Mouse (Mus musculus) Patski (cell line): Measurements from ENCODE around the gene Wnk4. TPM values are rescaled to one million over a fixed set of nuclear protein-coding genes. Genes with fewer than 3 reads are reported as not detected.
"Not testable (repeated sequence)": the region's sequence is repeated elsewhere in the genome, so short reads cannot be mapped to it uniquely, and the experiment has no call there.

Experiments
- ATAC-seq: fragments of 100-300 bp; one replicate; pipeline ENCODE4 v1.8.0; 2021
- CTCF ChIA-PET: fragments of 350-600 bp; sonication (Branson Sonifier 250); formaldehyde crosslinking; loops from one replicate; lab custom pipeline; 2022; ENCODE audit warnings: inconsistent platforms; lab: Charles Lee
- POLR2A ChIA-PET: fragments of 350-600 bp; sonication (Branson Sonifier 250); formaldehyde crosslinking; loops from one replicate; lab custom pipeline; 2022; ENCODE audit warnings: antibody characterized with exemption, inconsistent platforms; lab: Charles Lee
- DNase-seq: peaks from one replicate; pipeline ENCODE4 v3.0.0-alpha.2; 2011; ENCODE audit warnings: low read depth, low spot score
- H3K27me3 ChIP-seq: fragments of 371-371 bp; one replicate; pipeline ENCODE4 v1.5.1; 2021
- CTCF ChIP-seq: fragments of 100-300 bp; IDR thresholded peaks from one replicate; pipeline ENCODE4 v1.5.1; 2021
- in situ Hi-C: fragments of 300-500 bp; cut with MboI; formaldehyde crosslinking; loops from 3 replicates; pipeline ENCODE4 v1.11.1; 2018; ENCODE audit warnings: low pct_unique_long_range_greater_than_20kb, mixed read lengths
- polyA plus RNA-seq: library from polyadenylated mRNA; unstranded; gene quantifications from one replicate; pipeline ENCODE4 v1.2.3, GENCODE M21; 2021

Gene Wnk4
- polyA plus RNA-seq, 1 experiment from 2014 or later: 53.9 TPM

- in situ Hi-C loops: no loop called here
- TF ChIP-seq CTCF: no peak
- peaks cover 25% of the 10 kb centered on the region for H3K27me3 ChIP-seq
- ATAC-seq (no peak), DNase-seq (no peak)
- POLR2A ChIA-PET: no interaction called here
- CTCF ChIA-PET: interaction anchor here (0.7 kb wide), 1 partner anchor 10 kb away, joined by 3 read pairs; no protein-coding TSS in a partner anchor
Observed at GRCm38 (mm10) chr11:101311083-101311482, 50.7 kb downstream of the Wnk4 start.

- in situ Hi-C loops: no loop called here
- DNase-seq: no peak
- TF ChIP-seq CTCF: no peak
- ChIA-PET CTCF (interaction anchor here (0.9 to 1.6 kb wide), 2 partner anchors 10 to 111 kb away, joined by 3 to 7 read pairs; partner anchors contain the start of gene Becn1), POLR2A (no interaction called here)
- no peak for ATAC-seq
- H3K27me3 ChIP-seq: peaks cover 16% of the 10 kb centered on the region
Observed at GRCm38 (mm10) chr11:101312150-101312549, 51.8 kb downstream of the Wnk4 start.

GRCm38 (mm10) chr11:101314567-101314966 is 54.2 kb downstream of the Wnk4 start:
- POLR2A ChIA-PET: interaction anchor here (0.7 kb wide), 1 partner anchor 78 kb away, joined by 6 read pairs; no protein-coding TSS in a partner anchor
- TF ChIP-seq CTCF: no peak
- DNase-seq (no peak), ATAC-seq (no peak)
- in situ Hi-C loops: no loop called here
- CTCF ChIA-PET: interaction anchor here (1.0 to 1.2 kb wide), 2 partner anchors 12 to 74 kb away, joined by 3 to 5 read pairs; partner anchors contain the start of gene Becn1
- H3K27me3 ChIP-seq: peaks cover 6% of the 10 kb centered on the region

- no peak for TF ChIP-seq CTCF
- DNase-seq: no peak
- in situ Hi-C loops: no loop called here
- POLR2A ChIA-PET: interaction anchor here (0.7 kb wide), 1 partner anchor 78 kb away, joined by 6 read pairs; no protein-coding TSS in a partner anchor
- CTCF ChIA-PET: interaction anchor here (1.0 to 1.2 kb wide), 2 partner anchors 13 to 74 kb away, joined by 3 to 5 read pairs; partner anchors contain the start of gene Becn1
- H3K27me3 ChIP-seq: peaks cover under 1% of the 10 kb centered on the region
- ATAC-seq: no peak
Observed at GRCm38 (mm10) chr11:101315082-101315650, 54.8 kb downstream of the Wnk4 start.

- TF ChIP-seq CTCF: no peak
- peak; percentile 71 for DNase-seq
- in situ Hi-C loops: no loop called here
- H3K27me3 ChIP-seq: no peaks in the 10 kb centered on the region
- ChIA-PET POLR2A (interaction anchor here (0.6 to 1.2 kb wide), 2 partner anchors 9 to 196 kb away, joined by 3 read pairs; partner anchors contain the start of genes Aoc2, Retreg3 and Tubg1), CTCF (interaction anchor here (1.3 kb wide), 1 partner anchor 80 kb away, joined by 3 read pairs; no protein-coding TSS in a partner anchor)
- peak; percentile 65 for ATAC-seq
Observed at GRCm38 (mm10) chr11:101315665-101316500, 55.5 kb downstream of the Wnk4 start, which contains the start of gene Psme3. TSS of gene Psme3 (plus strand) at chr11:101316213.

GRCm38 (mm10) chr11:101316501-101316917 is 56.1 kb downstream of the Wnk4 start:
- ATAC-seq: peak; percentile 17
- CTCF ChIA-PET: interaction anchor here (1.3 kb wide), 1 partner anchor 79 kb away, joined by 3 read pairs; no protein-coding TSS in a partner anchor

GRCm38 (mm10) chr11:101323609-101324008 is 63.2 kb downstream of the Wnk4 start:
- peak; percentile 98 for TF ChIP-seq CTCF
- ATAC-seq (no peak), DNase-seq (no peak)
- POLR2A ChIA-PET: no interaction called here
- H3K27me3 ChIP-seq: no peaks in the 10 kb centered on the region
- CTCF ChIA-PET: interaction anchor here (0.9 to 3.1 kb wide), 4 partner anchors 15 to 118 kb away, joined by 3 to 35 read pairs (median 4); partner anchors contain the start of gene Rpl27
- in situ Hi-C loops: loop anchor here (5.0 kb wide), 1 partner anchor 74 kb away; no protein-coding TSS in a partner anchor

More at GRCm38 (mm10) chr11:101316501-101316917, 56.1 kb downstream of the Wnk4 start:
- POLR2A ChIA-PET: interaction anchor here (0.6 to 1.2 kb wide), 2 partner anchors 8 to 197 kb away, joined by 3 read pairs; partner anchors contain the start of genes Aoc2, Retreg3 and Tubg1
- in situ Hi-C loops: no loop called here
- no peak for TF ChIP-seq CTCF
- no peak for DNase-seq
- H3K27me3 ChIP-seq: no peaks in the 10 kb centered on the region

- no peaks in the 10 kb centered on the region for H3K27me3 ChIP-seq
- in situ Hi-C loops: loop anchor here (5.0 kb wide), 1 partner anchor 73 kb away; no protein-coding TSS in a partner anchor
- no peak for TF ChIP-seq CTCF
- ChIA-PET POLR2A (interaction anchor here (0.8 to 1.2 kb wide), 2 partner anchors 8 to 73 kb away, joined by 3 read pairs; no protein-coding TSS in a partner anchor), CTCF (interaction anchor here (1.3 to 3.1 kb wide), 3 partner anchors 29 to 71 kb away, joined by 3 to 35 read pairs (median 4); no protein-coding TSS in a partner anchor)
- no peak for ATAC-seq
- DNase-seq: no peak
Observed at GRCm38 (mm10) chr11:101324763-101325162, 64.4 kb downstream of the Wnk4 start, which contains the start of gene Aoc2. TSS of gene Aoc2 (plus strand) at chr11:101325063.

GRCm38 (mm10) chr11:101325201-101325600 is 64.8 kb downstream of the Wnk4 start:
- in situ Hi-C loops, H3K27me3 ChIP-seq, DNase-seq, ATAC-seq: not testable (repeated sequence)
- ChIA-PET CTCF (interaction anchor here (1.3 to 3.1 kb wide), 2 partner anchors 64 to 70 kb away, joined by 3 to 35 read pairs; no protein-coding TSS in a partner anchor), POLR2A (interaction anchor here (1.1 to 1.2 kb wide), 2 partner anchors 8 to 21 kb away, joined by 3 read pairs; no protein-coding TSS in a partner anchor)
